Mouse (Mus musculus) cortical plate, adult 2 months (tissue): ENCODE measurements around the gene Spi1. TPM values are rescaled to one million over a fixed set of nuclear protein-coding genes. Genes with fewer than 3 reads are reported as not detected.

Experiments
- H3K27ac ChIP-seq: fragments of 200-500 bp; 2 replicates; pipeline ENCODE4 v1.5.1; 2012; ENCODE audit warnings: low read length, control low read depth, inconsistent platforms; ENCODE audit not compliant: insufficient read depth
- H3K4me1 ChIP-seq: fragments of 200-500 bp; 2 replicates; pipeline ENCODE4 v1.6.1; 2011; ENCODE audit warnings: low read length; ENCODE audit not compliant: control insufficient read depth, insufficient read depth
- H3K4me3 ChIP-seq: fragments of 200-500 bp; 2 replicates; pipeline ENCODE4 v1.5.1; 2011; ENCODE audit warnings: mild to moderate bottlenecking, low read length, control low read depth; ENCODE audit not compliant: insufficient read depth
- CTCF ChIP-seq: fragments of 200-500 bp; IDR thresholded peaks from 2 replicates; pipeline ENCODE4 v1.5.1; 2011; ENCODE audit warnings: mild to moderate bottlenecking, control low read depth, low read length; ENCODE audit not compliant: insufficient read depth; ENCODE audit errors: extremely low read depth
- POLR2A ChIP-seq: fragments of 200-500 bp; IDR thresholded peaks from 2 replicates; pipeline ENCODE4 v1.6.1; 2011; ENCODE audit warnings: mild to moderate bottlenecking, low read length, control low read depth; ENCODE audit not compliant: insufficient read depth; ENCODE audit errors: extremely low read depth
- polyA plus RNA-seq: library from polyadenylated mRNA; depleted of rRNA; stranded (reverse); fragments of >200 nt; gene quantifications from 2 replicates; pipeline ENCODE4 v1.2.3, GENCODE M21; 2012

Spi1 gene
- polyA plus RNA-seq, 1 experiment = 9.3 TPM

- TF ChIP-seq CTCF (no peak), POLR2A (no peak)
Measured at GRCm38 (mm10) chr2:91112491-91112890, 30.3 kb downstream of the Spi1 start.

GRCm38 (mm10) chr2:91113334-91113733, 31.1 kb downstream of the Spi1 start:
- Histone ChIP-seq H3K27ac (no peak overlapping the region), H3K4me3 (no peak overlapping the region), H3K4me1 (no peaks in the 10 kb centered on the region)
- no peak for TF ChIP-seq POLR2A
- no peak for TF ChIP-seq CTCF

More at GRCm38 (mm10) chr2:91112491-91112890, 30.3 kb downstream of the Spi1 start:
- no peak overlapping the region for H3K4me3 ChIP-seq
- H3K4me1 ChIP-seq = no peaks in the 10 kb centered on the region
- H3K27ac ChIP-seq = no peak overlapping the region

GRCm38 (mm10) chr2:91113852-91114251, 31.7 kb downstream of the Spi1 start:
- Histone ChIP-seq H3K27ac (no peak overlapping the region), H3K4me1 (no peaks in the 10 kb centered on the region), H3K4me3 (no peak overlapping the region)
- TF ChIP-seq POLR2A = no peak
- TF ChIP-seq CTCF = no peak

GRCm38 (mm10) chr2:91114781-91115577, 32.8 kb downstream of the Spi1 start:
- H3K4me1 ChIP-seq = no peaks in the 10 kb centered on the region
- no peak overlapping the region for H3K27ac ChIP-seq
- TF ChIP-seq POLR2A = no peak
- peak; percentile 99 for TF ChIP-seq CTCF
- H3K4me3 ChIP-seq = no peak overlapping the region

- no peak overlapping the region for H3K4me3 ChIP-seq
- no peaks in the 10 kb centered on the region for H3K4me1 ChIP-seq
- no peak for TF ChIP-seq POLR2A
- no peak for TF ChIP-seq CTCF
- no peak overlapping the region for H3K27ac ChIP-seq
Measured at GRCm38 (mm10) chr2:91115578-91115970, 33.4 kb downstream of the Spi1 start.

GRCm38 (mm10) chr2:91116842-91117241, 34.7 kb downstream of the Spi1 start:
- no peak overlapping the region for H3K4me3 ChIP-seq
- H3K27ac ChIP-seq = no peak overlapping the region
- no peaks in the 10 kb centered on the region for H3K4me1 ChIP-seq
- TF ChIP-seq POLR2A (no peak), CTCF (no peak)

GRCm38 (mm10) chr2:91117585-91118275, 35.5 kb downstream of the Spi1 start, which contains the start of gene Mybpc3:
Gene Mybpc3 (plus strand): TSS chr2:91118144.
- Histone ChIP-seq H3K4me3 (no peak within 1 kb of the TSS), H3K27ac (no peak within 1 kb of the TSS), H3K4me1 (no peaks in the 10 kb centered on the region)
- TF ChIP-seq POLR2A (no peak), CTCF (no peak)

GRCm38 (mm10) chr2:91118647-91119046, 36.5 kb downstream of the Spi1 start:
- Histone ChIP-seq H3K4me1 (no peaks in the 10 kb centered on the region), H3K4me3 (no peak overlapping the region), H3K27ac (no peak overlapping the region)
- TF ChIP-seq CTCF (no peak), POLR2A (no peak)

- Histone ChIP-seq H3K4me3 (no peak overlapping the region), H3K4me1 (no peaks in the 10 kb centered on the region), H3K27ac (no peak overlapping the region)
- no peak for TF ChIP-seq POLR2A
- no peak for TF ChIP-seq CTCF
Measured at GRCm38 (mm10) chr2:91119061-91119460, 36.9 kb downstream of the Spi1 start.
